Mouse (Mus musculus) lung, adult 2 months (tissue): ENCODE data around the gene Tmeff1.

Source experiments
- CTCF ChIP-seq: fragments of 200-500 bp; IDR thresholded peaks from 2 replicates; pipeline ENCODE4 v1.5.1; 2011; ENCODE audit warnings: mild to moderate bottlenecking, low read length, control low read depth; ENCODE audit not compliant: insufficient read depth
- POLR2A ChIP-seq: fragments of 200-500 bp; IDR thresholded peaks from 2 replicates; pipeline ENCODE4 v1.6.1; 2011; ENCODE audit warnings: low read depth, mild to moderate bottlenecking, control low read depth, low read length, borderline replicate concordance; ENCODE audit errors: extremely low read depth

DNA sequence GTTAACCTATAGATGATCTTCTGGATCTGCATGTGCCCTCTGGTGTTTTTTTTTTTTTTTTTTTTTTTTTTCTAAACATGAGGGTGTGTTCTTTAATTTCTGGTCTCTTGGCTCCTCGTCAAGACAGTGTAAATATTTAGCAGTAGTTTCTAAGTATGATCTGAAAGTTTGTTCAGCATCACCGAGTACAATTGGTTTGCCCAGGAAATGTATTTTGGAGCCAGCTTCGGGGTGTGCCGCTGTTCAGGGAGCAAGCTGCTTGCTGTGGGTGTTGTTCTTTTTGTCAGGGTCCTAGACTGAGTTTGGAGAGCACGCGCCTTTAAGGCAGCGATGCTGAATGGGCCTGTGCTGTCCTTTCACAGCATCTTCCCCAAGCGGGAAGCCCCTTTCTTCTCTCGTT lies 3.6 kb downstream of the Tmeff1 start:
- no peak for TF ChIP-seq CTCF
- peak; percentile 47; the same call in 1 of the 2 replicates for TF ChIP-seq POLR2A
